ENCODE assay signal across 27 mouse cellular contexts in the genomic region with DNA sequence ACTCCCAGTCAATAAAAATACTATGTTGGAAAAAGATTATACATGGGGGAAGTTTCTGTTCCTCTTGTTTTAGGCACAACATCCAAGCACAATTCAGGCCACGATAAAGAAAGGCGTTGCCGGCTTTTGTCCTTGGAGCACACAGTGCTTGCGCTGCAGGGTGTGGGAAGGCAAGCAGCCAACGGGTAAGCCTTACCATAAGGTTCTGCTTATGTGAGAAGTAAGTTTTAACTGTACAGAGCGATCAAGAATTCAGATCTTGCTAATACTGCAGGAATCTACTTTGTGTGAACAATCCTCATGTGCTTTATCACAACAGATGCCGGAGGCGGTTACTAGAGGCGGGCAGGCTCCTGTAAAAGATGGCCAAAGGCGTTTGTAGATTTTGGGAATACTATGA. TPM values are rescaled to one million over a fixed set of nuclear protein-coding genes. Genes with fewer than 3 reads are reported as not detected.
A peak's percentile ranks its signal among the peaks of the same experiment; 100 is the strongest.
DNase-seq lines count a peak whose midpoint lies in the region; ATAC-seq lines count a peak whose summit lies in the region.
"Had no signal": no experiment of that assay in that cellular context is flagged by ENCODE, and none has a peak within 500 bp of the region (broad histone marks: within the 10 kb centered on the region; RNA-seq: fewer than 3 reads in every experiment).

No protein-coding gene starts in this region.

- WGBS in stomach, embryonic 16.5 days = 66% methylated on average over 10 of the region's 10 CpGs
- WGBS in hindbrain, embryonic 11.5 days = 93% methylated on average over 10 of the region's 10 CpGs

- H3K27me3 ChIP-seq in stomach, embryonic 16.5 days (ENCODE audit: control insufficient read depth, insufficient read depth, low read length) = no peaks in the 10 kb centered on the region
- no peaks in the 10 kb centered on the region for H3K27me3 ChIP-seq in hindbrain, embryonic 11.5 days (ENCODE audit: control insufficient read depth, insufficient read depth, low read length)
- H3K27me3 ChIP-seq: embryonic facial prominence, embryonic 15.5 days; forebrain, embryonic 13.5 days; heart, embryonic 15.5 days; intestine, embryonic 15.5 days had no signal

- peak overlapping the region; percentile 23; the same call in 1 of the 2 replicates for H3K27ac ChIP-seq in stomach, embryonic 16.5 days (ENCODE audit: low read length)
- H3K27ac ChIP-seq in hindbrain, embryonic 11.5 days (ENCODE audit: low read depth, low read length) = no peak overlapping the region
- H3K27ac ChIP-seq: embryonic facial prominence, embryonic 15.5 days; forebrain, embryonic 13.5 days; heart, adult 2 months; heart, embryonic 15.5 days; hindbrain, embryonic 14.5 days; intestine, embryonic 15.5 days had no signal

- H3K4me3 ChIP-seq in stomach, embryonic 16.5 days (replicated peaks; ENCODE audit: low read length) = no peak overlapping the region
- no peak overlapping the region for H3K4me3 ChIP-seq in hindbrain, embryonic 11.5 days (ENCODE audit: low read depth, low read length)
- H3K4me3 ChIP-seq: embryonic facial prominence, embryonic 15.5 days; forebrain, embryonic 13.5 days; heart, adult 2 months; heart, embryonic 15.5 days; intestine, embryonic 15.5 days had no signal

- H3K4me2 ChIP-seq in stomach, embryonic 16.5 days (ENCODE audit: low read depth, low read length) = no peak overlapping the region
- no peak overlapping the region for H3K4me2 ChIP-seq in hindbrain, embryonic 11.5 days (replicated peaks; ENCODE audit: low read depth, low read length)
- H3K4me2 ChIP-seq: embryonic facial prominence, embryonic 15.5 days; forebrain, embryonic 13.5 days; heart, embryonic 11.5 days; heart, embryonic 15.5 days; hindbrain, embryonic 14.5 days; intestine, embryonic 15.5 days had no signal

- peak; percentile 67 for ATAC-seq in frontal cortex, adult (ENCODE audit: low TSS enrichment)
- no peak for ATAC-seq in stomach, embryonic 16.5 days (ENCODE audit: insufficient read depth, low FRiP score)
- ATAC-seq in monocyte, adult 5-6 weeks (replicated peaks; ENCODE audit: insufficient number of reproducible peaks, low FRiP score, low TSS enrichment, poor library complexity, severe bottlenecking) = no peak
- ATAC-seq in hindbrain, embryonic 11.5 days (ENCODE audit: low FRiP score) = no peak
- ATAC-seq: activated CD4-positive, CD25-positive, alpha-beta regulatory T cell, adult 4 months; forebrain, embryonic 13.5 days; forebrain, postnatal 0 days; intestine, embryonic 15.5 days had no signal

- no peaks in the 10 kb centered on the region for H3K9me3 ChIP-seq in stomach, embryonic 16.5 days (replicated peaks; ENCODE audit: control insufficient read depth, low read length)
- H3K9me3 ChIP-seq in hindbrain, embryonic 11.5 days (ENCODE audit: control insufficient read depth, low read length) = no peaks in the 10 kb centered on the region
- H3K9me3 ChIP-seq: embryonic facial prominence, embryonic 15.5 days; heart, embryonic 15.5 days; intestine, embryonic 15.5 days had no signal

- H3K36me3 ChIP-seq in stomach, embryonic 16.5 days (ENCODE audit: control insufficient read depth, insufficient read depth, low read length) = no peaks in the 10 kb centered on the region
- H3K36me3 ChIP-seq in hindbrain, embryonic 11.5 days (ENCODE audit: control insufficient read depth, insufficient read depth, low read length) = no peaks in the 10 kb centered on the region
- H3K36me3 ChIP-seq: embryonic facial prominence, embryonic 15.5 days; heart, embryonic 15.5 days; intestine, embryonic 15.5 days had no signal

- H3K9ac ChIP-seq in stomach, embryonic 16.5 days (ENCODE audit: low read length) = no peak overlapping the region
- H3K9ac ChIP-seq in hindbrain, embryonic 11.5 days (ENCODE audit: low read depth, low read length) = no peak overlapping the region
- H3K9ac ChIP-seq: embryonic facial prominence, embryonic 15.5 days; forebrain, embryonic 13.5 days; forebrain, postnatal 0 days; heart, embryonic 15.5 days; hindbrain, embryonic 14.5 days; intestine, embryonic 15.5 days had no signal

- H3K4me1 ChIP-seq in stomach, embryonic 16.5 days (ENCODE audit: control insufficient read depth, insufficient read depth, low read length) = no peaks in the 10 kb centered on the region
- no peaks in the 10 kb centered on the region for H3K4me1 ChIP-seq in hindbrain, embryonic 11.5 days (replicated peaks; ENCODE audit: control insufficient read depth, insufficient read depth, low read length)
- H3K4me1 ChIP-seq: embryonic facial prominence, embryonic 15.5 days; forebrain, embryonic 13.5 days; heart, embryonic 15.5 days; intestine, embryonic 15.5 days had no signal

- DNase-seq in frontal cortex, postnatal 14 days (ENCODE audit: low spot score in 2 of 2) = no peak
- peak; percentile 61 for DNase-seq in 3T3-L1 (ENCODE audit: low read depth, low spot score)
- DNase-seq in brain, adult 2 months (ENCODE audit: low read depth, low spot score) = peak; percentile 28
- no peak for DNase-seq in hindbrain, embryonic 11.5 days (ENCODE audit: low spot score)
- no peak for DNase-seq in urinary bladder, postnatal 36 days (ENCODE audit: low spot score in 2 of 2)
- DNase-seq: cerebellum, adult 18-20 months; cerebellum, adult 9-11 months; cerebellum, postnatal 36 days; forebrain, postnatal 0 days; gastrocnemius, postnatal 10 days; heart, postnatal 14 days had no signal

RNA-seq across cellular contexts. Expression of a gene that starts 39.4 kb away (rescaled TPM):
- polyA plus RNA-seq in stomach, embryonic 16.5 days (2015; fragmentation: Nextera tagmentation; extraction: Ambion mirVana) = 6.0 and 6.4 TPM in 2 replicates
- total RNA-seq in monocyte, adult 5-6 weeks (2017) = not detected in 3 replicates
- 4.3 and 6.7 TPM in 2 replicates for polyA plus RNA-seq in hindbrain, embryonic 11.5 days (2014; fragmentation: Nextera tagmentation; extraction: Ambion mirVana)
- total RNA-seq: hematopoietic stem cell, adult 5-6 weeks had no signal

RNA-seq across cellular contexts. Expression of a gene that starts 59.3 kb away (rescaled TPM):
- not detected in 2 replicates for polyA plus RNA-seq in stomach, embryonic 16.5 days (2015; fragmentation: Nextera tagmentation; extraction: Ambion mirVana)
- not detected in 3 replicates for total RNA-seq in monocyte, adult 5-6 weeks (2017)
- not detected in 2 replicates for polyA plus RNA-seq in hindbrain, embryonic 11.5 days (2014; fragmentation: Nextera tagmentation; extraction: Ambion mirVana)
- total RNA-seq: adrenal gland, adult 18-20 months; adrenal gland, postnatal 14 days; ES-E14; forebrain, postnatal 0 days; gastrocnemius, postnatal 10 days; gastrocnemius, postnatal 4 days; heart, adult 2 months; heart, postnatal 14 days; hematopoietic stem cell, adult 5-6 weeks had no signal
- polyA plus RNA-seq: activated CD4-positive, CD25-positive, alpha-beta regulatory T cell, adult 4 months; embryonic facial prominence, embryonic 15.5 days; forebrain, embryonic 13.5 days; forebrain, postnatal 0 days; heart, adult 2 months; heart, embryonic 11.5 days; heart, embryonic 15.5 days; hindbrain, embryonic 14.5 days; intestine, embryonic 15.5 days had no signal

Comparison
In these comparisons a context has a peak if more than half of its experiments do, and no peak if none do; other contexts are left out.
1. DNase-seq: peak in 3T3-L1 (single experiment) and brain, adult 2 months (single experiment); none in frontal cortex, postnatal 14 days (0 of 2), hindbrain, embryonic 11.5 days (single experiment) and urinary bladder, postnatal 36 days (0 of 2).